ENCODE assay signal across 14 mouse cellular contexts in the genomic region with DNA sequence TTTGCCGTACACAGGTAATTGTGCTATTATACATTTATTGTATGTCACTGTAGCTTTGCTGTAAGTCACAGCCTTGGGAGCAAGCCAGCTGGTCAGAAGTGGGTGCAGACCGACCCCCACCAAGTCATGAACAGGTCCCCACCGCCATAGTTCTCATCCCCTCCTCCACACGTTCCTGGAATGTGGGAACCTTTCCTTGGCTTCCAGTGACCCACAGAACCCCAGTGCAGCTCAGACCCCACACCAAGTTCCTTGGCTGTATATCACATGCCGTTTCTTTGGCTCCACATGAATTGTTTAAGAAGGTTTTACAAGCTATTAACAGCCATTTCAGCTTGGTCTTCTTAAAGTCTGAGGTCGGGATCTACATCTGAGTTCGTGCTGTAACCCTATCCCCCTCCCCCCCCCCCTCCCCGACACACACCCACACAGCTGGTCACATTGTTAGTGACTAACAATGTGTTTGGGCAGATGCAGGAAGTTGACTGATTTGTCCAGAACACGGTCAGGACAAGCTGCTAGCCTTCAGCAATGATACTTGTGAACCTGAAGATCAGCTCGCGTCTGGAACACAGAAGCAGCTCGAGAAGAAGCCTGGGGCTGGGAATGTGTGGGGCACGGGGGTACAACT. TPM values are rescaled to one million over a fixed set of nuclear protein-coding genes. Genes with fewer than 3 reads are reported as not detected.
DNase-seq lines count a peak whose midpoint lies in the region; ATAC-seq and TF ChIP-seq lines count a peak whose summit lies in the region.
"Had no signal": no experiment of that assay in that cellular context is flagged by ENCODE, and none has a peak within 500 bp of the region (broad histone marks: within the 10 kb centered on the region; RNA-seq: fewer than 3 reads in every experiment).

No protein-coding gene starts in this region.

- H3K27ac ChIP-seq in kidney, postnatal 0 days: no peak overlapping the region
- H3K27ac ChIP-seq in embryonic facial prominence, embryonic 11.5 days (replicated peaks; ENCODE audit: low read depth, low read length): no peak overlapping the region
- H3K27ac ChIP-seq: liver, embryonic 14.5 days had no signal

- H3K4me3 ChIP-seq in kidney, postnatal 0 days (replicated peaks; ENCODE audit: low read depth, low read length): no peak overlapping the region
- H3K4me3 ChIP-seq in embryonic facial prominence, embryonic 11.5 days (ENCODE audit: low read depth, low read length): no peak overlapping the region

- no peaks in the 10 kb centered on the region for H3K9me3 ChIP-seq in kidney, postnatal 0 days (replicated peaks; ENCODE audit: low read length)
- H3K9me3 ChIP-seq in embryonic facial prominence, embryonic 11.5 days (replicated peaks; ENCODE audit: control insufficient read depth, low read length): no peaks in the 10 kb centered on the region

- no peak for TF ChIP-seq CTCF in kidney, postnatal 0 days (IDR thresholded peaks at IDR 0.05; ENCODE audit: low read depth)

- 11% methylated on average over 13 of the region's 13 CpGs for WGBS in kidney, postnatal 0 days
- WGBS in embryonic facial prominence, embryonic 11.5 days: 47% methylated on average over 13 of the region's 13 CpGs

- ATAC-seq in kidney, postnatal 0 days (replicated peaks; ENCODE audit: low FRiP score, low read depth): peak; percentile 64
- peak; percentile 61; the same call in 1 of the 2 replicates for ATAC-seq in embryonic facial prominence, embryonic 11.5 days (replicated peaks; ENCODE audit: insufficient number of reproducible peaks, low FRiP score, low TSS enrichment, low read depth)

- 0 out of 2 replicates have a peak overlapping the region, but pooled peaks have one; percentile 14 for H3K9ac ChIP-seq in kidney, postnatal 0 days (ENCODE audit: low read depth, low read length)
- no peak overlapping the region for H3K9ac ChIP-seq in embryonic facial prominence, embryonic 11.5 days (replicated peaks; ENCODE audit: low read length)
- H3K9ac ChIP-seq: liver, embryonic 14.5 days had no signal

- no peaks in the 10 kb centered on the region for H3K36me3 ChIP-seq in kidney, postnatal 0 days (ENCODE audit: insufficient read depth, low read length)
- H3K36me3 ChIP-seq in embryonic facial prominence, embryonic 11.5 days (replicated peaks; ENCODE audit: control insufficient read depth, insufficient read depth, low read depth, low read length): no peaks in the 10 kb centered on the region

- peak overlapping the region; percentile 35 for H3K4me2 ChIP-seq in kidney, postnatal 0 days (ENCODE audit: low read length)
- H3K4me2 ChIP-seq in embryonic facial prominence, embryonic 11.5 days (ENCODE audit: low read depth, low read length): no peak overlapping the region

- H3K27me3 ChIP-seq in kidney, postnatal 0 days (ENCODE audit: insufficient read depth, low read length): no peaks in the 10 kb centered on the region
- H3K27me3 ChIP-seq in embryonic facial prominence, embryonic 11.5 days (ENCODE audit: control insufficient read depth, insufficient read depth, low read length): no peaks in the 10 kb centered on the region

- peak; percentile 29 for DNase-seq in embryo, embryonic 10 days (ENCODE audit: low spot score)
- no peak for DNase-seq in embryo, embryonic 9.5 days (ENCODE audit: extremely low spot score)
- DNase-seq in kidney, postnatal 0 days (ENCODE audit: low spot score): peak; percentile 72
- no peak for DNase-seq in kidney, postnatal 25 days
- no peak for DNase-seq in embryonic facial prominence, embryonic 11.5 days (ENCODE audit: low spot score)
- DNase-seq in mesoderm, embryonic 11.5 days (ENCODE audit: low read depth, low spot score): peak; percentile 33
- no peak for DNase-seq in right cerebral cortex, postnatal 36 days (ENCODE audit: low spot score in 2 of 2)
- DNase-seq in cerebellum, postnatal 14 days: no peak
- DNase-seq: adrenal gland, postnatal 14 days; cerebellum, adult 11 months; layer of hippocampus, adult 9-11 months; midbrain, embryonic 14.5 days; thymus, adult 2 months had no signal

- H3K4me1 ChIP-seq in kidney, postnatal 0 days (replicated peaks; ENCODE audit: insufficient read depth, low read length): no peaks in the 10 kb centered on the region
- no peaks in the 10 kb centered on the region for H3K4me1 ChIP-seq in embryonic facial prominence, embryonic 11.5 days (ENCODE audit: control insufficient read depth, insufficient read depth, low read length)

RNA-seq across cellular contexts. Expression of a gene that starts 46.2 kb away (rescaled TPM):
- polyA plus RNA-seq in kidney, postnatal 0 days (2015; fragmentation: Nextera tagmentation; extraction: Ambion mirVana): 0.26 and 0.45 TPM in 2 replicates
- not detected in 2 replicates for polyA plus RNA-seq in embryonic facial prominence, embryonic 11.5 days (2014; fragmentation: Nextera tagmentation; extraction: Ambion mirVana)
- polyA plus RNA-seq: midbrain, embryonic 14.5 days had no signal

Comparison
In these comparisons a context has a peak if more than half of its experiments do, and no peak if none do; other contexts are left out.
1. DNase-seq: peak in embryo, embryonic 10 days (single experiment), kidney, postnatal 0 days (single experiment) and mesoderm, embryonic 11.5 days (single experiment); none in embryo, embryonic 9.5 days (single experiment), kidney, postnatal 25 days (0 of 2), embryonic facial prominence, embryonic 11.5 days (single experiment), right cerebral cortex, postnatal 36 days (0 of 2) and cerebellum, postnatal 14 days (0 of 2).